Mouse (Mus musculus) layer of hippocampus, postnatal 36 days (tissue): ENCODE measurements around the gene Marcks. TPM values are rescaled to one million over a fixed set of nuclear protein-coding genes. Genes with fewer than 3 reads are reported as not detected.

Source experiments
- DNase-seq, 2 experiments: peaks; one replicate each; pipeline ENCODE4 v3.0.0; 2022
- total RNA-seq, 2 experiments: library from RNA; stranded (reverse); gene quantifications; 2 replicates each; pipeline ENCODE4 v1.2.3; 2021

The Marcks gene
- total RNA-seq = 100 to 1,000 TPM; 111 to 113 TPM

DNA sequence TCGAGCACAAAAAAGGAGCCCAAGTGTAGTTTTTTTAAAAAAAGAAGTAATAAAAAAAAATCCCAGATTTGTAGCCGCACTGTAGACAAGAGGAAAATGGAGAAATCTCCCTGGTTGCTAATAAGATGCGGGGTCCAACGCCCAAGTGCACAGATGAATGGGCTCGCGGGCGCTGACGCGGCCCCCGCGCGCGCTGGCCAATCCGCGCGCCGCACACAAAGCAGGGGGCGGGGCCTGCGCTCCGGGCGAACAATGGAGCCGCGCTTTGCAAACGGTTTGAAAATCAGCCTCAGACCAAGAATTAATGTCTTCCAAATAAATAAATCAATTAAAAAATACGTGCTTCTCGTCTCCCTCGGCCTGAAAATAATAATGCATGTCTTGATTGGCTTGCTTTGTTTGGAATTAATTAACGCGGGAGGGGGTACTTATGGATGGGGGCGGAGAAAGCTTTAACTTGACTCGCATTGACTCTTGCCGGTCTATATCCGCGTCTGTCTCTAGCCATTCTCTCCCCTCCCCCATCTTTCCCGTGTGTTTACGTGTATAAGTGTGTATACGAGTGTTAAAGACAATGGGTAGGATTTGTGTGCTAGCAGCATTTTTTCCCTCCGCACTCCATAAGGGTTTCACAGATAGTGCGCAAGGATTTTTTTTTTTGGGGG is at the start of gene Marcks:
Gene Marcks, minus strand, starts transcription at position 143 of the 665 bp plus-strand sequence.
- DNase-seq = peak; percentile 80 to 85

DNA sequence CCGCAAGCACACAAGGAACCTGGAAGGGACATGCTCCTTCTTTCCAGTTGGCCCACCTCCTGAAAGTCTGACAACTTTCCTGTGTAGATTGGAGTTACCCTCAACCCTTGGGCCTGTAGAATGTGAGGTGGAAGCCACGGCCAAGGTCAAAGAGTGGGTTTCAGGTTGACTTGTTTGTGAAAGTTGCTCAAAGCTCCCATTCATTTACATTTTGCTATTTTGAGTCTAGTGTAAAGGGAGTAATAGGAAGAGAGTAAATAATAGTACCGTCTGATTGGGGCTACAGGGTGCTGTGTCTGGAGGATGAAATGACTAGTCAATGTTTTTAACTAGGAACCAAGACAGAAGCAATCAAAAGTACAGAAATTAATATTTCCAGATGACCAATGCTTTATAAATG is 38.4 kb upstream of the Marcks start:
- DNase-seq = no peak

DNA sequence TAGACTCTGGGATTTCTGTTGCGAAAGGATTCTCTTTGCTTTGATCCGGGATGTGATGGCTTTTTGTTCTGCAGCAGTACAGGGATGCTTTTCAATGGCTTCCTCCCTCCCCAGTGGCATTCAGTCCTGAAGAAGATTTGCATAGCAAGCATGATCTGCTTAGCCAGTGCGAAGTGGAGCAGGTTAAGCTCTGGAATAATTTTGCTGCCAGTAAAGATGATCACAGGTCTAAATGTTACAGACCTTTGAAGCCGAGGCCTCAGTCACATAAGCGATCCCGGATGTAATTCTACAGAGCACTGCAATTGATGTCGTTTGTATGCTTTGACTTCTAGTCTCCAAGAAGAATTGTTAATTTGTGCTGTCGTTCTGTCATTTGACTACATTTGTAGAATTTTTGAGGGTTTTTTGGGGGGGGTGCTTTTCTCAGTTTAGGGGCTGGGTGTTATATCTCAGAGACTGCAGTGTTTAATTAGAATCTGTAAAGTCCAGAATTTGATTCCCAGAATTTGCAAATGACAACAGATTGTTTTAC is 33.8 kb upstream of the Marcks start:
- no peak for DNase-seq

DNA sequence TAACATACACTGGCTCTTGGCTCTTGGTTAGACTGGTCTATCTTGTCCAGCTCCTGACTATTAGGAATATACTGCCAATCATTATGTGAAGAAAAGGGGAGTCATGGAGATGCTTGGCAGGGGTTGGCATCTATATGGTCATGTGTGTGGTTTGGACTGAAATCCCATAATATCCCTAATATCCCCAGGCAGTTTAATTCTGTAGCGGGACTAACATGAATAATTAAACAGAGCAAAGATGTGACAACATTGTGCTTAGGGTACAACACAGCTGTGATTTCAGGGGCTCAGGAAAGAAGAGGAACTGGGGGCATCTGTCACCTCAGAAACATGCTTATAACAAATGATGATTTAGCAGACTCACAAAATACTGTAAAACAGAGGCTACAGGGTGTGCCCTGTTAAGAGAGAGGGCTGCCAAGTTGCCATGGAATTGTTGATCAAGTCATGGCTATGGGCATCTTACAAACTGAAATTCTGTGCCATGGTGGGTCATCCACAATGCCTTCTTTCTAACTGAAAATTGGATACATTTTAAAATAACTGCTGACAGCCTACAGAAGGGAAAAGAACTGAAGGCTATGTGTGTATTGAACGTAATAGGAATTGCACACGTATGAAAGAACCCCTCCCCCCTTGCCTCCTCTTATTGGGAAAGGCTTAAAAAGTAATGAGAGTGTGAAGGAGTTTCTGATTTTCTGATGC is 33.1 kb upstream of the Marcks start:
- no peak for DNase-seq

DNA sequence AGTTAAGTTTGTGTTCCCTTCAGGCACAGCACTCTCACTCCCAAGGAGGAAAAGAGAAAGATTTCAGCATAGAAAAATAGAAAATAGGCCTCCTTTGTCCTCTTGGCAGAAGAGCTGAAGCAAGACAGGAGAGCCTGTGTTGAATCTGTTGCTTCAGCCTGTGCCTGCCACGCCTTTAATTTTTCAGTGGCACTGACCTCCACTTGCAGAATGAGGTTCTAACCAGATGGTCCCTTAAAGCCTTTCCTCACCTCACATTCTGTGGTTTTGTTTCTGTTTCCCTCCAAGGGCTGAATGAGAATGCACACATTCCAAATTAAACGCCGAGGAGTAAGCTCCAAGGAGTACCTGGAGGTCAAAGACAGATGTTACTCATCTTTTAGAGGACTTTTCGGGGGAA is 32.2 kb upstream of the Marcks start:
- DNase-seq = no peak

DNA sequence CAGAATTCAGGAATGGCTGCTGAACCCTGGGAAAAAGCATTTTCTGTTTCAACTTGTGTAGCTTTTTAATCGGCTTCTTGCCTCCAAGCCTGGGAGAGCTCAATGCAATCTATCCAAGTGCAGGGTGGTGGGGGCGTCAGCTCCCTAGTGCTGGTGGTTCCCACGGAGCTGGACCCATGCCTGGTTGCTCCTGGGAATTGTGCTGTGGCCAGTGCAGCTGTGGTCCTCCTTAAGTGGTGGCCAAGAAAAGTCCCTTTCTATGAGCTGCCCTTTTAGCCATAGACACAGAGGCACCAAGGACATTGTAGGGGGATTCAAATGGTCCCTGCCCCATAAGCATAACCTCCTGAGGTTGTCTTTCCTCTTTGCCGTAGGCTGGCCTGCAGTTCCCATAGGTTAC is 31.7 kb upstream of the Marcks start:
- no peak for DNase-seq

DNA sequence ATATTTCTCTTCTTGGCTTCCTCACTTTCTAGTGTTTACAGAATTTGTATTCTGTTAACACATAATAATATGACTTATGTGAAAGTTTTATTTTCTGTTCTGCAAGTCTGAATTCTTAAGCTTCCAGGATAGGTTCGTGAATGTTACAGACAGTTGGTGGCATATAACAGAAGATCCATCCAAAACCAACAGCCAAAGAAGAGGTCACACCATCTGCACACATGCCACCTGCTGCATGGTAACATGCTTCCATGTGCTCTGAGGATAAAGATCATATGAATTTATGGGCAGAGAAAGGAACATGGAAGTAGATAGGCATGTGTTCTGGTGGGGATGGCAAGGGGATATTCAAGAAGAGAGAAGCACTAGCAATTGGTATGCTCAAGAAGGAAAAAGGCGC is 28.8 kb upstream of the Marcks start:
- DNase-seq = no peak

DNA sequence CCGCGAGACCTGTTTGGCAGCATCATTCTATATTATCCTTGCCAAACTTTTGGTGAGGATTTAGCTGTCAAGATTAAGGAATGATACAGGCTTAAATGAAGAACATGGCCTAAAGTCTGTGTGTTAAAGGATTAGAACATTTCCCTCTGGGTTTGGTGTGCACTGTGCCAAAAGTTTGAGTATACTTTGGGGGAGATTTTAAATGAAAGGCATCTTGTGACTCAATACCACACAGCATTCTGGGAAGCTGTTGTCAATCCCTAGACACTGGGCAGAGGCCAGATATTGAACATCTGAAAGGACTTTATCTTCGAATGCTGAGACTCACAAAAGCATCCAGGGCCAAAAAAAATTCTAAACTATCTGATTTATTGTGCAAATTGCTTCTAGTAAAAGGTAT is 21.0 kb upstream of the Marcks start:
- no peak for DNase-seq

DNA sequence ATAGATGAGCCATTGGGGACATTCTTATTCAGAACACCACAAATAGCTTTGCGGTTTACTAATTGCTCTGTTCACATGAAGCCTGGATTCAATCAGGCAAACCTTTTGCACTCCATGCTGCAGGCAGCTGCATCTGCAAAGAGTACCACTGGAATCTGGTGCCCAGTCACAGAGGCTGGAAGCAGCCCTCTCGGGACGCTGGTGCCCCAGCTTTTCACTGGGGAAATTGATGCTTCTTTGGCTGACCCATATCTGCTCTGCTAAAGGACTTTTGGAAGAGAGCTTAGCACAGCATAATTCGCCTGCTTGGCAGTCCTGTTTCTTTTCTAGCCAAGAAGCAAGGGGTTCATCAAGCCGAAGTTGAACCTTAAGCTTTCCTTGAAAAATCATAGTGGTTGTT is 18.4 kb upstream of the Marcks start:
- no peak for DNase-seq

DNA sequence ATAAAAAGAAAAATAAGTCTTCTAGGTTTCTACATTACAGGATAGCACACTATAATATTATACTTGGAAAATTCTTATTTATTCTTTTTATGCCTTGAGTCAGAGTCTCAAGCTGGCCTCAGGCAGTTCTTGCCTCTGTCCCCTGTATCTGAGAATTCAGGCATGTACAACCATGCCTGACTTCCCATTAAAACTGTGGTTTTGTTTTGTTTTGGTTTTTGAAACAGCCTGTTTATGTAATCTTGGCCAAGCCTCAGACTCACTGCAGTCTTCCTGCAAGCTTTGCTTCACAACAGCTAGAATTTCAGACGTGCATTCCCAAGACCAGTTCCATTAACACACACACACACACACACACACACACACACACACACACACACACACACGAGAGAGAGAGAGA is 16.4 kb upstream of the Marcks start:
- no peak for DNase-seq

DNA sequence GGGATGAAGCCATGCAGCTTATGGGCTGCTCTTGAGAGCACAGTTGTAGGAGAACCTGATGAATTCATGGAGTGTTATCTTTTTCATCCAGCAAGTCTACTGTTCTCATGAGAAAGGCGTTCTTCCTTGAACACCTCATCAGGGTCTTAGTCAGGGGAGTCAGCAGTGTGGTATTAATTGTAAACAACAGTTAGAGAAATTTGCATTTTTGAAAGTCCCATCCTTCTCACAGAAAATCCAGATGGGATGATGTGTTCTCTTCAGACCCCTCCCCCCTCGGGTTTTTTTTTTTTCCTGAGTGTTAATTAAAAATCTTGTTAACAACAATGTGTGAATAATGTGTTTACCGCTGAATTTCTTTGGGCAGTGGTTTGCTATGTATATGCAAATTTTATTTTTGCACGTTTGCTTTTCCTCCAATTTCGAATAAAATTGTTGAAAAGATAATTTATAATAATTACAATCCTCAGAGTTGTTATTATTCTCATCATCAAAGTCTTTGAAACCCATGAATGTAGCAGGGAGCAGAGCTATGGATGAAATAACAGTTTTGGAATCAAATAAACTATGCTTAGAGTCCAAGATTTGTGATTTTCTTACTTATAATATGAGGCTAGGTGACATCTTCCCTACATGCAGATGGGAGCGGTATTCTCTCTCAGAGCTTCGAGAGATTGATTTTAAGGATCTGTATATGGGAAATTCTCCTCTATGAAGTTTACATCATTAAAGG is 13.0 kb upstream of the Marcks start:
- DNase-seq = no peak

DNA sequence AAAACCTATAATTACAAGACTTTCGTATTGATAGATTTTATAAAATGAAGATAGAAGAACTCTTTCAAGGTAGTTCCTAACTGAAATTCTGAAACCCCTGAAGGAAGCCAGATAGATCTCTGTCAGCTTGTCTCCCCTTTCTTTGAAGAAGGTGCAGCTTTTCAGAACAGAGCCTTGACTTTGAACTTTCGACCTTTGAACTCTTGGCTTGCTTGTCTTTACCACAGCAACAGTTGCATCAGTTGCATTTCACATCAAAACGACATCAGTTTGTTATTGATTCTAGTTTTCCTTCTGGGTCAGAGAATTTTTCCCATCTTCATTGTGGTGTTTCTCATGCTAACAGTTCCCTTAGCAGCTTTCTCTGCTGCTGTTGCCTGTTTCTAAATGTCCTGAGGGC is 9.3 kb upstream of the Marcks start:
- DNase-seq = no peak

DNA sequence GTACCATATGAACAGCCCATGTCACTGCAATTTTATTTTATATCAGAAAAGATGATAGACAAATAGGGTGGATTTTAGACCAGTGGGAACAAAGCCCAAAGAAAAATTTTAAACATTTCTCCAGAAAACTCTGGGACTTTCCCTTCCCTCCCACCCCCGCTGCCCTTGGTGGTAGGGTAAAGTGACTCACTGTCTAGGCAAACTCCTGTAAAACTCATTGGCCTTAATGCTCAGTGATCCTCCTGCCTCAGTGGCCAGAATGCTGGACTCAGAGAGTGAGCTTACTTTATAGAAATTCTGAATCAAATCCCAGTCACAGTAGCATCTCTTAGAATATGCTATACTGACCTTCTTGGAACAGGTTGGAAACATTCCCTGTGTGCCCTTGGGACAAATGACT is 6.7 kb upstream of the Marcks start:
- DNase-seq = no peak

DNA sequence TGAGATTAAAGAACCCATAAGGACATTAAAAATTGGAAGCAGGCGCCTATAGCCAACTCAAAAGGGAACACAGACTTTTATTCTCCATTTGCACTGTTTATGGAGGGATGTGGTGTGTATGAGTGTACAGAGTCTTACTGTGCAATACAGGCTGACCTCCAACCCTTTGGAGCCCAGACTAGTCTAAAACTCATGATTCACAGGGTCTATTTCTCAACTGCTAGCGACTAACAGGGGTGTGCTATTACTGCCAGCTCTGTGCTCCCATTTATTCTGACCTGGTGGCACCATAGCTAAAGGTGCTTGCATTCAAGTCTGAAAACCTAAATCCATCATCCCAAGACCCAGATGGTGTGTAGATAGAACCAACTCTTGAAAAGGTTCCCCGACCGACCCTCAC is 2.9 kb upstream of the Marcks start:
- DNase-seq = no peak

DNA sequence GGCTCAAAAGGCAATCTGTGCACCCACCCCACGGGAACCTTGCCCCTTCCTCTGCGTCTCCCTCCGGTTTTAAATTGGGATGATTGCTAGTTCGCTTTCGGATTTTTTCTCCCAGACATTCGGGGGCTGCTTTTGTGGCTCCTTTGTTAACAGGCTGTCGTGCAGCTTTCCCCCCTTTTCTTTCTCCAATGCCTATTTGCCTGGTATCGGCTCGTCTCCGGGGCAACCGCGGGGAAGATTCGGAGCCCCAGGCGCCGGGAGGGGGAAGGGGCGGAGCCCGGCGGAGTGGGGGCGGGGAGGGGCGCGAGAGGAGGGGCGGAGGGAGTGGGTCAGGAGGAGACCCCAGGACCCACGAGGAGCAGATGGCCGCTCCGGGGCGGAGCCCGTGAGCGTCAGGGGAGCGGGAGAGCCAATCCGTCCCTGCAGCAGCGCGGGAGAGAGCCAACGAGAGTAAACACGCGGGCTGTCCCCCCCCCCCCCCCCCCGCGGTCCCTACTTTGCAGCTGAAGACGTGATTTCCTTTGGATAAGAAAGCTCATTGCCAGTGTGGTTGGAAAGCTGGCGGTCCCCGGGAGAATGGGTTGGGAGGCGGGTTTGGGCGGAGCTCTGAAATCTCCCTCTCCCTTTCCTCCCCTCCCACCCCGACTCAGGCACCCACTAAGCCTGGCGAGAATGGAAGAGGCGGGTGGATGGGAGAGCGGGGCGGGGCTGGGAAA is 2.2 kb upstream of the Marcks start:
- DNase-seq = peak; percentile 81 to 83

DNA sequence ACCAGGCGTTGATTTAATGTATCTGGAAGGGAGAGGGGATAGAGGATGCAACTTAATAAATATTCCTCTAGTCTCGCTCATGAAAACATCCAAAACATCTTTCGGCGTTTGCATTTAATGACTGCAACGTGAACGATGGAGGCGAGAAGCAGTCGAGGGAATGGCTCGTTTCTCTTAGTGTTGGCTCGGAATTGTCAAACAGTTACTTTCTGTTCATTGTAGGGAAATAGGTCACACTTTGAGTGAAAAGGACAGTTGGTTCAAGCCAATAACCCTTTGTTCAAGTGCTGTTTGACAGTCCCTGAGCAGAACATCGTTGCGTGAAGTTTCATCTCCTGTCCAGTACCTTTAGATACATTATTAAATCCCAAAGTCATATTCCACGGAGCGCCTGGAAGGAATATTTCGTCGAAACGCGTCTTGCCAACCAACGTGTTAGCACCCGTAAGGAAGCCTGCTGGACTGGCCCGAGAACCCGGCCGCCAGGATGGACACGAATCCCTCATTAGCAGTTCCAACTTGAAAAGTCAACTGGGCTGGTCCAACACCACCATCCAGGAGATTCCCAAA is 1.5 kb upstream of the Marcks start:
- no peak for DNase-seq

DNA sequence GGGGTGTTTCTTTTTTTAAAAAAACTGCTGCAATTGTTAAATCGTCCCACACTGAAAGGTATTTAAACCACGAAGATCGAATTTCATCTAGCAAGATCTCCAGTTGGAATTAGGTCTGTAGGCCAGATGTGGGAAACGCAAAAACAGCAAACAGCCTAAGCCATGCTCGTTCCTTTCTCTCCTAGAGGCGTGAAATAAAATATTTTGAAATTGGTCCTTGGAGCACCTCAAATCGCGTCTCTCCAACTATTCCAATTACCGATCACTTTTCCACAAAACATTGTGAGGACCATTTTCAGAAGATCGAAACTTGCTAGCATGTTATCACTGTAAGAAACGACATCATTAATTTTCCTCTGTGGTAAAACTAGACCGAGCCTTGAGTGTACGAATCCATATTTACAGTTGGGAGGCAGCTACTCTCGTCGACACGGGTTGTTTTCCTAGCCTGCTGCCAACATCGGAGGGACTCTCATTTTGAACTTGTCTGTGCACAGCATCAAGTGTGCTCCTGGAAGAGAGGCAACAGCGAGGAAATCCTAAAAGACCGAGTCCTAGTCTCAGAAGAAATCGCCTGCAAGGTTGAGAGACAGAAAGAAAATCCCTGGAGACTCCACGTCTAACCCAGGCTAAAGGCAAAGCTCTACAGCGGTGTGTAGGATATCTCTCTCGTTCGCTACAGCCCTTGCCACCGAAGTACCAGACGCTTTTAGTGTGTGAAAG is 884 bp upstream of the Marcks start:
- peak; percentile 23 to 36 for DNase-seq

DNA sequence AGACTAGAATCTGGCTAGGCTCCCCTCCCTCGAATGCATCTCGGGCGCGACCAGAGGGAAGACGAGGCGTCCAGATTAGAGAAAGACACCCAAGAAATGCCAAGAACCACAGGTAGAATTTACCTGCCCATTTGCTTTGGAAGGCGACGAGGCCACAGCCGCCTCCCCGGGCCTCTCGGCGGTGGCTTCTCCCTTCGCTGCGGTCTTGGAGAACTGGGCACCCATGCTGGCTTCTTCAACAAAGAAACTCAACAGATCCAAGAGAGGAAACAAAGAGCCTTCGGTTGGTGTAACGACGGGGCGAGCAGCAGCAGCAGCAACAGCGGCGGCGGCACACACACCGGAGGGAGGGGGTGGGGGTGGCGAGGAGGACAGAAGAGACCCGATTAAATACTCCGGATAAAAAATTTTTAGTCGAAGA is 399 bp downstream of the Marcks start:
- peak; percentile 37 to 39 for DNase-seq

DNA sequence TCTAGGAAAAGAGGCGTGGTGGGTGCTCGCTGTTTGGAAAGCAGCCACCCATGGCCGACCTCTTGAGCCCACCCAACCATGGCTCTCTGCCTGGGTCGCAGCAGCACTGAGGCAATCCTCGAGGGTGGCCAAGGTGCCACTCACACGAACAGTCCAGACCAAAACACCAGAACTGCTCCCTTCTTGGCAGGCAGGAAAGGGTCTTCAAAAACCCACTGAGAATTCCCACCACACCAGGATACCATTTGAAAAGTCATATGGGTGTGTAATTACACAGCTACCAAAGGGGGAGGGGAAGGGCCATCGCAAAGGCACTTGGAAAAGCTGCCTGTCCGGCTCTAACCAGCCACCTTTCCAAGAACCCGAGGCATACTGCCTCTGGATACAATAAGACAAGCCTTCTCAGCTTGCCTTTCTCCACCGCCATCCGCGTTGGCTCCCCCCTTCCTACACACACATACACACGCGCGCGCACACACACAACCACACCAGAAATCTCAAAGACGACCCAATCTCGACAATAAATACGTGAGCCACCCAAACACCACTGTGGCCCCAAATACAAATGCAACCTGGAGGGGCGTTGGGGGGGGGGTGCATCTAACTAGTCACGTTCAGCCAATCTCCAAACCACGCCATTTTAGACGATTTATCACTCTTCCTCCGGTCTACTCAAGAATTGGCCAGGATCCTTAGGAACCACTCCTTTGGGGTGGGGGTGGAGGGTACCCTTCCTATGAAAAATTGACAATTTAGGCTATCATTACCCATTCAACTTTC is 999 bp downstream of the Marcks start:
- DNase-seq = peak; percentile 50 to 51

DNA sequence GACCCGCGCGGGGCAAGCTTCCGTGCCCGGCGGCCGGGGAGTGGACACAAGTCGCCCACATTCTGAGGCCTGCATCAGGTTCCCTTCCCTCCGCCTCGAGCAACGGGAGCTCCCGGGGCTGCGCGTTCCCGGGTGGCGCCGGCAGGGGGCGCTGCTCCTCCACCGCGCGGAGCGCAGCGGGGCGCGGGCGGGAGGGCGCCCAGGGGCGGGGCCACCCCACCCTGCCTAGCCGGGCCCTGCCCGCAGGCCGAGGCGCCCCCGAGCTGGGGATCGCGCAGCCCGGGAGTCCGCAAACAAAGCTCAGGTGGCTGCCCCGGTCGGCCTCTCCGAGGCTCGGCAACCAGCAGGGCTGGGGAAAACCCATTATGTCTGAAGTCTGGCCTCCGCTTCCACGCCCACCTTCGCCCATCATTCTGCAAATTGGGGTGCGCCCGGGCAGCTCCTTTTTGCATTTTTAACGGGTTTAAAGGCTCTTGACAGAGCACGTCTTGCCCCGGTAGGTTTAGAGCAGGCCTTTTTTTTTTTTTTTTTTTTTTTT is 1.7 kb downstream of the Marcks start:
- DNase-seq = peak; percentile 93 to 94
